Mouse (Mus musculus): ENCODE results near the gene Shf.

GRCm38 (mm10) chr2:122347257-122347656 lies 21.7 kb downstream of the Shf start:
- TF ChIP-seq CTCF (IDR thresholded peaks at IDR 0.05; ENCODE audit: low read depth, low read length) (no peak), POLR2AphosphoS5 (IDR thresholded peaks at IDR 0.05; ENCODE audit: insufficient replicate concordance, low read depth, low read length) (no peak), GATA1 (IDR thresholded peaks at IDR 0.05; ENCODE audit: borderline replicate concordance, low read length) (no peak), GATA2 (IDR thresholded peaks at IDR 0.05; ENCODE audit: borderline replicate concordance, low read depth, low read length) (no peak), TAL1 (conservative IDR thresholded peaks at IDR 0.05; ENCODE audit: low read depth, low read length) (no peak)
